11 mouse cellular contexts compared by ENCODE assay signal in the genomic region with DNA sequence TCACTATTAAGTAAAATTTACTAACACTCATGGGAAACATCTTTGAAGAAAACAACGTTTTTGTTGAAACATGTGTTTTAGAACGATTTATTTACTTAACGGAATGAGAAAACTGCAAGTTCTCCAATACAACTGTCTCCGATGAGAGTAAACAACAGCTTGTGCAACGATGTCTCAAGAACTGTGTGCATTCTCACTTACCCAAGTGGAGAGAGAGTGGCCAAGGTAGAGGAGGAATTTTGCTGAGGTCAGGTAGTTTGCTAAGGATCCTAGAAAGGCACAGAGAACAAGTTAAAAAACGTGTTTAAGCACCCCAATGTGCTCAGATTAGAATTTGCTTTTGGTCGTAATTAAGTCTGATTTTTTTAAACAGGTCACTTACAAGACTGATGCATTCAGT. TPM values are rescaled to one million over a fixed set of nuclear protein-coding genes. Genes with fewer than 3 reads are reported as not detected.
A peak's percentile ranks its signal among the peaks of the same experiment; 100 is the strongest.
DNase-seq lines count a peak whose midpoint lies in the region; ATAC-seq lines count a peak whose summit lies in the region.
"Had no signal": no experiment of that assay in that cellular context is flagged by ENCODE, and none has a peak within 500 bp of the region (broad histone marks: within the 10 kb centered on the region; RNA-seq: fewer than 3 reads in every experiment).

No protein-coding gene starts in this region.

- H3K36me3 ChIP-seq in heart, embryonic 13.5 days: no peaks in the 10 kb centered on the region
- H3K36me3 ChIP-seq in midbrain, embryonic 12.5 days: no peaks in the 10 kb centered on the region
- no peaks in the 10 kb centered on the region for H3K36me3 ChIP-seq in midbrain, embryonic 10.5 days
- peaks cover 22% of the 10 kb centered on the region for H3K36me3 ChIP-seq in liver, embryonic 13.5 days
- no peaks in the 10 kb centered on the region for H3K36me3 ChIP-seq in stomach, embryonic 16.5 days (ENCODE audit: control insufficient read depth, insufficient read depth, low read length)

- 62% methylated on average over 7 of the region's 7 CpGs for WGBS in heart, embryonic 13.5 days
- 72% methylated on average over 7 of the region's 7 CpGs for WGBS in midbrain, embryonic 12.5 days
- 73% methylated on average over 7 of the region's 7 CpGs for WGBS in midbrain, embryonic 10.5 days
- 56% methylated on average over 7 of the region's 7 CpGs for WGBS in liver, embryonic 13.5 days (ENCODE audit: insufficient replicate concordance)
- WGBS in stomach, embryonic 16.5 days: 37% methylated on average over 7 of the region's 7 CpGs

- H3K27me3 ChIP-seq in heart, embryonic 13.5 days (replicated peaks): peaks cover 12% of the 10 kb centered on the region
- H3K27me3 ChIP-seq in midbrain, embryonic 12.5 days: peaks cover 25% of the 10 kb centered on the region
- H3K27me3 ChIP-seq in midbrain, embryonic 10.5 days (ENCODE audit: low read depth, poor library complexity, severe bottlenecking): peaks cover 41% of the 10 kb centered on the region
- H3K27me3 ChIP-seq in liver, embryonic 13.5 days: no peaks in the 10 kb centered on the region
- H3K27me3 ChIP-seq in stomach, embryonic 16.5 days (ENCODE audit: control insufficient read depth, insufficient read depth, low read length): no peaks in the 10 kb centered on the region

- H3K4me3 ChIP-seq in heart, embryonic 13.5 days: peak overlapping the region; percentile 67
- no peak overlapping the region for H3K4me3 ChIP-seq in midbrain, embryonic 12.5 days
- H3K4me3 ChIP-seq in midbrain, embryonic 10.5 days: no peak overlapping the region
- peak overlapping the region; percentile 86 for H3K4me3 ChIP-seq in liver, embryonic 13.5 days (replicated peaks)
- peak overlapping the region; percentile 68 for H3K4me3 ChIP-seq in stomach, embryonic 16.5 days (replicated peaks; ENCODE audit: low read length)

- peaks cover 11% of the 10 kb centered on the region for H3K4me1 ChIP-seq in heart, embryonic 13.5 days
- H3K4me1 ChIP-seq in midbrain, embryonic 12.5 days: 0 out of 2 replicates have a peak, but pooled peaks cover 4% of the 10 kb centered on the region
- peaks cover 7% of the 10 kb centered on the region for H3K4me1 ChIP-seq in midbrain, embryonic 10.5 days
- H3K4me1 ChIP-seq in liver, embryonic 13.5 days (replicated peaks): peaks cover 42% of the 10 kb centered on the region
- H3K4me1 ChIP-seq in stomach, embryonic 16.5 days (ENCODE audit: control insufficient read depth, insufficient read depth, low read length): peaks cover 13% of the 10 kb centered on the region

- H3K4me2 ChIP-seq in heart, embryonic 13.5 days: peak overlapping the region; percentile 73
- peak overlapping the region; percentile 68; the same call in 1 of the 2 replicates for H3K4me2 ChIP-seq in midbrain, embryonic 12.5 days (replicated peaks)
- peak overlapping the region; percentile 75 for H3K4me2 ChIP-seq in liver, embryonic 13.5 days
- peak overlapping the region; percentile 59 for H3K4me2 ChIP-seq in stomach, embryonic 16.5 days (ENCODE audit: low read depth, low read length)

- H3K9ac ChIP-seq in heart, embryonic 13.5 days: no peak overlapping the region
- no peak overlapping the region for H3K9ac ChIP-seq in midbrain, embryonic 12.5 days (replicated peaks)
- peak overlapping the region; percentile 82 for H3K9ac ChIP-seq in liver, embryonic 13.5 days
- peak overlapping the region; percentile 75; the same call in 1 of the 2 replicates for H3K9ac ChIP-seq in stomach, embryonic 16.5 days (ENCODE audit: low read length)

- ATAC-seq in heart, embryonic 13.5 days (ENCODE audit: extremely low read depth, insufficient number of reproducible peaks, low FRiP score, low TSS enrichment): no peak
- ATAC-seq in midbrain, embryonic 12.5 days (ENCODE audit: low FRiP score, low read depth): no peak
- no peak for ATAC-seq in liver, embryonic 13.5 days (ENCODE audit: low read depth)
- ATAC-seq in stomach, embryonic 16.5 days (ENCODE audit: insufficient read depth, low FRiP score): no peak

- DNase-seq in heart, postnatal 25 days (ENCODE audit: low spot score): no peak
- DNase-seq in midbrain, embryonic 10.5 days (ENCODE audit: low spot score): no peak
- no peak for DNase-seq in liver, embryonic 13.5 days
- DNase-seq in layer of hippocampus, postnatal 10 days (ENCODE audit: low spot score in 2 of 2): no peak
- DNase-seq in right cerebral cortex, adult 18-20 months: no peak
- DNase-seq: left cerebral cortex, postnatal 4 days; right cerebral cortex, postnatal 14 days had no signal

- no peak overlapping the region for H3K27ac ChIP-seq in heart, embryonic 13.5 days (replicated peaks)
- H3K27ac ChIP-seq in midbrain, embryonic 12.5 days (replicated peaks): no peak overlapping the region
- H3K27ac ChIP-seq in midbrain, embryonic 10.5 days (replicated peaks): no peak overlapping the region
- H3K27ac ChIP-seq in liver, embryonic 13.5 days: peak overlapping the region; percentile 97
- H3K27ac ChIP-seq in stomach, embryonic 16.5 days (ENCODE audit: low read length): no peak overlapping the region

- no peaks in the 10 kb centered on the region for H3K9me3 ChIP-seq in heart, embryonic 13.5 days
- no peaks in the 10 kb centered on the region for H3K9me3 ChIP-seq in midbrain, embryonic 12.5 days
- H3K9me3 ChIP-seq in midbrain, embryonic 10.5 days (replicated peaks): no peaks in the 10 kb centered on the region
- no peaks in the 10 kb centered on the region for H3K9me3 ChIP-seq in liver, embryonic 13.5 days (replicated peaks)
- H3K9me3 ChIP-seq in stomach, embryonic 16.5 days (replicated peaks; ENCODE audit: control insufficient read depth, low read length): no peaks in the 10 kb centered on the region

- intact Hi-C loops in heart, postnatal 25 days (cut with DNase I): no loop called here

RNA-seq across cellular contexts. Expression of a gene that starts 1.8 kb away (rescaled TPM):
- 19.4 and 20.8 TPM in 2 replicates for polyA plus RNA-seq in heart, embryonic 13.5 days (2015; fragmentation: Nextera tagmentation; extraction: Ambion mirVana)
- total RNA-seq in heart, postnatal 25 days (2021): 10 to 100 TPM; 16.9 to 19.5 TPM
- polyA plus RNA-seq in midbrain, embryonic 12.5 days (2016; fragmentation: Nextera tagmentation; extraction: Ambion mirVana): 25.8 and 27.7 TPM in 2 replicates
- 9.0 and 17.2 TPM in 2 replicates for polyA plus RNA-seq in midbrain, embryonic 10.5 days (2016; fragmentation: Nextera tagmentation; extraction: Ambion mirVana)
- 90.9 and 111 TPM in 2 replicates for polyA plus RNA-seq in liver, embryonic 13.5 days (2015; fragmentation: Nextera tagmentation; extraction: Ambion mirVana)
- polyA plus RNA-seq in stomach, embryonic 16.5 days (2015; fragmentation: Nextera tagmentation; extraction: Ambion mirVana): 123 and 142 TPM in 2 replicates
- total RNA-seq in layer of hippocampus, postnatal 10 days (2021): 10 to 100 TPM; 19.4 to 25.9 TPM

RNA-seq across cellular contexts. Expression of a gene that starts 34.4 kb away (rescaled TPM):
- polyA plus RNA-seq in heart, embryonic 13.5 days (2015; fragmentation: Nextera tagmentation; extraction: Ambion mirVana): not detected in 2 replicates
- not detected for total RNA-seq in heart, postnatal 25 days (2021)
- not detected in 2 replicates for polyA plus RNA-seq in midbrain, embryonic 12.5 days (2016; fragmentation: Nextera tagmentation; extraction: Ambion mirVana)
- not detected in 2 replicates for polyA plus RNA-seq in midbrain, embryonic 10.5 days (2016; fragmentation: Nextera tagmentation; extraction: Ambion mirVana)
- not detected in 2 replicates for polyA plus RNA-seq in liver, embryonic 13.5 days (2015; fragmentation: Nextera tagmentation; extraction: Ambion mirVana)
- polyA plus RNA-seq in stomach, embryonic 16.5 days (2015; fragmentation: Nextera tagmentation; extraction: Ambion mirVana): not detected in 2 replicates
- not detected for total RNA-seq in layer of hippocampus, postnatal 10 days (2021)
- total RNA-seq: left cerebral cortex, postnatal 4 days had no signal
- polyA plus RNA-seq: frontal cortex, adult 2 months had no signal

Comparison
In these comparisons a context has a peak if more than half of its experiments do, and no peak if none do; other contexts are left out.
1. H3K4me3 ChIP-seq: peak in heart, embryonic 13.5 days (single experiment), liver, embryonic 13.5 days (single experiment) and stomach, embryonic 16.5 days (single experiment); none in midbrain, embryonic 12.5 days (single experiment) and midbrain, embryonic 10.5 days (single experiment).
2. H3K9ac ChIP-seq: peak in liver, embryonic 13.5 days (single experiment) and stomach, embryonic 16.5 days (single experiment); none in heart, embryonic 13.5 days (single experiment) and midbrain, embryonic 12.5 days (single experiment).
3. Peak in every context shown above with its lines, with median percentiles within 50 percentile points of each other: H3K4me2 ChIP-seq.